Mouse (Mus musculus): ENCODE results near the gene Arl4a. TPM values are rescaled to one million over a fixed set of nuclear protein-coding genes. Genes with fewer than 3 reads are reported as not detected.

Arl4a gene
- total and polyA plus RNA-seq, 3 experiments = 24.3 to 25.4 (median 24.6) TPM

GRCm38 (mm10) chr12:40016648-40017460, 21.0 kb downstream of the Arl4a start:
- no peaks in the 10 kb centered on the region for H3K27me3 ChIP-seq (replicated peaks)
- dilution Hi-C loops (cut with MboI; ENCODE audit: extremely low pct_ligation_motif_present, extremely low pct_unique_long_range_greater_than_20kb, low sequenced_read_pairs) = no loop called here
- peak overlapping the region; percentile 36 for H3K27ac ChIP-seq (ENCODE audit: insufficient read depth, low read depth)
- no peaks in the 10 kb centered on the region for H3K36me3 ChIP-seq (replicated peaks in 1 of 2; ENCODE audit: control insufficient read depth in 1 of 2, insufficient read depth in 1 of 2, low read length in 1 of 2)
- peak; percentile 76 for DNase-seq (ENCODE audit: extremely low read depth)
- peak; percentile 86 for TF ChIP-seq MAFK (IDR thresholded peaks at IDR 0.05; ENCODE audit: insufficient replicate concordance, low read length)
- TF ChIP-seq MAZ (IDR thresholded peaks at IDR 0.05; ENCODE audit: low read depth, low read length) = peak; percentile 60; the same call in 1 of the 2 replicates
- peak; percentile 67 for TF ChIP-seq BHLHE40 (IDR thresholded peaks at IDR 0.05; ENCODE audit: low read depth, low read length)
- TF ChIP-seq UBTF (IDR thresholded peaks at IDR 0.05; ENCODE audit: low read depth, low read length) = 0 out of 2 replicates have a peak, but pooled peaks have one; percentile 45
- TF ChIP-seq ZMIZ1 (IDR thresholded peaks at IDR 0.05; ENCODE audit: low read depth, low read length) = peak; percentile 82
- no peak; the same call in 1 of the 2 replicates for TF ChIP-seq E2F4 (IDR thresholded peaks at IDR 0.05; ENCODE audit: insufficient replicate concordance, low read depth, low read length)
- TF ChIP-seq NRF1 (IDR thresholded peaks at IDR 0.05; ENCODE audit: low read depth, low read length) = peak; percentile 69
- TF ChIP-seq GABPA (IDR thresholded peaks at IDR 0.05; ENCODE audit: insufficient replicate concordance, low read depth, low read length) = no peak
- TF ChIP-seq EP300 (IDR thresholded peaks at IDR 0.05; ENCODE audit: low read length) = peak; percentile 63
- TF ChIP-seq HCFC1 (IDR thresholded peaks at IDR 0.05; ENCODE audit: low read depth, low read length) = peak; percentile 77
- no peak for TF ChIP-seq ZC3H11A (IDR thresholded peaks at IDR 0.05; ENCODE audit: low read depth, low read length)
- TF ChIP-seq JUN (IDR thresholded peaks at IDR 0.05; ENCODE audit: insufficient read depth, low read depth, low read length) = peak; percentile 30; the same call in 1 of the 2 replicates
- TF ChIP-seq ZKSCAN1 (IDR thresholded peaks at IDR 0.05; ENCODE audit: borderline replicate concordance, low read depth, low read length) = no peak
- TF ChIP-seq POLR2A (IDR thresholded peaks at IDR 0.05; ENCODE audit: low read depth, low read length) = peak; percentile 77
- TF ChIP-seq MXI1 (IDR thresholded peaks at IDR 0.05; ENCODE audit: low read depth, low read length) = peak; percentile 45; the same call in 1 of the 2 replicates
- TF ChIP-seq ETS1 (conservative IDR thresholded peaks at IDR 0.05; ENCODE audit: low read depth, low read length) = peak; percentile 61; the same call in 1 of the 2 replicates
- TF ChIP-seq TBP (conservative IDR thresholded peaks at IDR 0.05; ENCODE audit: low read depth, low read length) = peak; percentile 83
- peak; percentile 79 for TF ChIP-seq SIN3A (IDR thresholded peaks at IDR 0.05; ENCODE audit: low read length)
- TF ChIP-seq NELFE (IDR thresholded peaks at IDR 0.05; ENCODE audit: low read depth, low read length) = peak; percentile 71
- TF ChIP-seq ELF1 (IDR thresholded peaks at IDR 0.05; ENCODE audit: low read depth, low read length) = peak; percentile 74
- TF ChIP-seq MYC (IDR thresholded peaks at IDR 0.05; ENCODE audit: low read depth, low read length) = peak; percentile 19; the same call in 1 of the 2 replicates
- TF ChIP-seq RCOR1 (conservative IDR thresholded peaks at IDR 0.05; ENCODE audit: low read depth, low read length) = peak; percentile 64; the same call in 1 of the 2 replicates
- TF ChIP-seq JUND (conservative IDR thresholded peaks at IDR 0.05; ENCODE audit: low read depth, low read length) = peak; percentile 42; the same call in 1 of the 2 replicates
- peak; percentile 14 for TF ChIP-seq SMC3 (IDR thresholded peaks at IDR 0.05; ENCODE audit: low read depth, low read length)
- TF ChIP-seq CHD1 (IDR thresholded peaks at IDR 0.05; ENCODE audit: low read depth, low read length) = 0 out of 2 replicates have a peak, but pooled peaks have one; percentile 26
- TF ChIP-seq CHD2 (IDR thresholded peaks at IDR 0.05; ENCODE audit: low read length) = no peak
- peak; percentile 56; the same call in 1 of the 2 replicates for TF ChIP-seq KAT2A (IDR thresholded peaks at IDR 0.05; ENCODE audit: insufficient replicate concordance, low read length)
- TF ChIP-seq TCF12 (IDR thresholded peaks at IDR 0.05; ENCODE audit: low read depth, low read length) = peak; percentile 78
- TF ChIP-seq IRF4 (IDR thresholded peaks at IDR 0.05; ENCODE audit: low read depth, low read length) = peak; percentile 80
- peak; percentile 71; the same call in 1 of the 2 replicates for TF ChIP-seq MEF2A (IDR thresholded peaks at IDR 0.05; ENCODE audit: borderline replicate concordance, low read depth, low read length)
- no peak; the same call in 1 of the 2 replicates for TF ChIP-seq POLR2AphosphoS2 (IDR thresholded peaks at IDR 0.05; ENCODE audit: low read depth, low read length)
- TF ChIP-seq PAX5 (IDR thresholded peaks at IDR 0.05; ENCODE audit: low read length) = no peak
- no peak for TF ChIP-seq USF2 (conservative IDR thresholded peaks at IDR 0.05; ENCODE audit: low read depth, low read length)
- peak; percentile 81 for TF ChIP-seq MAX (IDR thresholded peaks at IDR 0.05; ENCODE audit: low read length)
- in situ Hi-C loops (cut with MboI; ENCODE audit: low pct_ligation_motif_present, low pct_unique_long_range_greater_than_20kb, low sequenced_read_pairs) = loop anchor here (10.0 kb wide), 1 partner anchor 162 kb away; no protein-coding TSS in a partner anchor
- peak overlapping the region; percentile 78 for H3K4me2 ChIP-seq (ENCODE audit: insufficient read depth, low read depth, poor library complexity, severe bottlenecking)
- no peaks in the 10 kb centered on the region for H3K79me2 ChIP-seq (replicated peaks; ENCODE audit: control insufficient read depth, extremely low read depth, insufficient read depth, poor library complexity, severe bottlenecking)
- peak overlapping the region; percentile 50 for H3K9ac ChIP-seq (ENCODE audit: insufficient read depth, low read depth)
- H3K4me3 ChIP-seq (replicated peaks in 1 of 3; ENCODE audit: low read depth in 2 of 3, low read length in 2 of 3, poor library complexity in 1 of 3) = peak overlapping the region; percentile 24 to 42 (median 40)
- no peaks in the 10 kb centered on the region for H3K9me3 ChIP-seq (replicated peaks; ENCODE audit: low read length)
- peaks cover 3 to 20% of the 10 kb centered on the region in 2 experiments for H3K4me1 ChIP-seq (ENCODE audit: control insufficient read depth in 1 of 2, insufficient read depth in 2 of 2)

Measured in CH12.LX (cell line).